Mouse (Mus musculus): ENCODE measurements around the gene Prrt3. TPM values are rescaled to one million over a fixed set of nuclear protein-coding genes. Genes with fewer than 3 reads are reported as not detected.
A peak's percentile ranks its signal among the peaks of the same experiment; 100 is the strongest.

Gene Prrt3
- polyA plus RNA-seq, 1 experiment from 2014 or later: 0.42 TPM

DNA sequence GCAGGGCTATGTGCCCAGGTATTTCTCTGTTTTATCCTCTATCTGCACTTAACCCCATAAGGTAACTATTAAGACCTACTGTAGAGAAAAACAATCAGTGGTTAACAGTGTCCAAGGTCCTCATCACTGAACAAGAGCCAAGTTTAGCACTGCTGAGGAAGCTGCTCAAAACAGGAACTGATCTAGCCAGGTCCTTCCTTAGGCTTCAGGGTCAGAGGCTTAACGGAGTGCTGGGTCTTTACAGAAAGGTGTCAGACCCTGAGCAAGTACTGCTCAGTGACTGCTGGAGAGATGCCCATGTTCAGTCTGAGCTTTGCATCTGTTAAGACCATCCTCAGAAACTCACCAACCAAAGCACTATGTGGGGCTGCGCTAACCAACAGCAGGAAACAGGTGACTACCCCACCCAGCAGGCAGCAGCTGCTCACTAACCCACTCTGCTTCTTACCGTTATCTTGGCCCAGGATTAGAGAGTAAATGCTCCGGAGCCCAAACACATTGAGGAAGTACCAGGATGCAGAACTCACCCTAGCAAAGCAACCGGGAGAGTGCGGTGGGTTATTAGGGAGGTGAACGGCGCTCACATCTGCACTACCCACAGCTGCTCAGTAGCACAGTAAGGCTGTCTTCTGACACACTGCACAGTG is 15.8 kb upstream of the Prrt3 start:
- 91% methylated on average over 8 of the region's 8 CpGs for WGBS
- ATAC-seq: no peak

DNA sequence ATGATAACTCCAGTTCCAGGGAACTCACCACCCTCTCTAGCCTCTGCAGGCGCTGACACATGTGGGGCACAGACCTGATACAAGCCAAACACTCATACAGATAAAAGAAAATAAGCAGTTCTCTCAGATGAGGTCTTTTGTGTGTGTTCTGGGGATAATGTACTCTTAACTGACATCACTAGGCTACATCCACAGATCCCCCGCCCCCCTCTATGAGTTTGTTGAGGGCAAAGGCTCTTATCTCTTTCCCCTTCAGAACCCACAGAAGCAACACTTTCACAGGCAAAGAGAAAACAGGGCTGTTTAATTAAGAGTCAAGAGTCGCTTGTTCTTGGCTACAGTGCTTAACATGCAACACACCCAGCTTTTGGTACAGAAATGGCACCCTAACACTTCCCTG is 12.9 kb upstream of the Prrt3 start:
- Histone ChIP-seq H3K27ac (ENCODE audit: low read length) (no peak overlapping the region), H3K27me3 (replicated peaks; ENCODE audit: control insufficient read depth, insufficient read depth, low read length) (no peaks in the 10 kb centered on the region), H3K9me3 (ENCODE audit: control insufficient read depth, low read length) (no peaks in the 10 kb centered on the region), H3K4me1 (ENCODE audit: control insufficient read depth, insufficient read depth, low read length) (no peaks in the 10 kb centered on the region), H3K36me3 (ENCODE audit: control insufficient read depth, insufficient read depth, low read length) (peaks cover 42% of the 10 kb centered on the region), H3K4me3 (ENCODE audit: low read length) (no peak overlapping the region), H3K4me2 (ENCODE audit: low read depth, low read length) (no peak overlapping the region), H3K9ac (ENCODE audit: low read depth, low read length) (no peak overlapping the region)
- WGBS: 93% methylated on average over 3 of the region's 3 CpGs
- no peak for ATAC-seq

More for the DNA sequence above, 15.8 kb upstream of the Prrt3 start:
- Histone ChIP-seq H3K4me3 (ENCODE audit: low read length) (no peak overlapping the region), H3K9me3 (ENCODE audit: control insufficient read depth, low read length) (no peaks in the 10 kb centered on the region), H3K27ac (ENCODE audit: low read length) (no peak overlapping the region), H3K9ac (ENCODE audit: low read depth, low read length) (no peak overlapping the region), H3K36me3 (ENCODE audit: control insufficient read depth, insufficient read depth, low read length) (peaks cover 46% of the 10 kb centered on the region), H3K27me3 (replicated peaks; ENCODE audit: control insufficient read depth, insufficient read depth, low read length) (no peaks in the 10 kb centered on the region), H3K4me1 (ENCODE audit: control insufficient read depth, insufficient read depth, low read length) (no peaks in the 10 kb centered on the region), H3K4me2 (ENCODE audit: low read depth, low read length) (no peak overlapping the region)

DNA sequence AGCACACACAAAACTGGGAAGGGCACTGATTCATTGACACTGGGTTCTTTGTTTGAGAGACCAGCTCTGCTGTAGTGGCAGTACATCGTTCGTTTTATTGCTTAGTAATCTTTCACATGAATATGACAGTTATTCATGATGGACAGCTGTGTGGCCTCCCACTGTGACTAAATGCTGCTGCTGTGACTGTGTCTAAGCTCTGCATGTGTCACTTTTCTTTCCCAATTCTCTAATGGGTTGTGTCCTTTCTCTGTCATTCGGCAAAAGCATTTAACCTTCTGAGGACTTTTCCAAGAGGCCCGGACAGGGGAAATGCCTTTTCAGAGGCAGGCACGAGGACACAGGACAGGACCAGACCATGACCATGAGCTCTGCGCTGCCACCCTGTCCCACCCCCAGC is 12.2 kb upstream of the Prrt3 start:
- peak; percentile 42; the same call in 1 of the 2 replicates for ATAC-seq
- 82% methylated on average over 6 of the region's 6 CpGs for WGBS
- no peak overlapping the region for H3K27ac ChIP-seq (ENCODE audit: low read length)
- H3K4me2 ChIP-seq (ENCODE audit: low read depth, low read length): no peak overlapping the region
- no peaks in the 10 kb centered on the region for H3K9me3 ChIP-seq (ENCODE audit: control insufficient read depth, low read length)
- no peaks in the 10 kb centered on the region for H3K27me3 ChIP-seq (replicated peaks; ENCODE audit: control insufficient read depth, insufficient read depth, low read length)
- H3K36me3 ChIP-seq (ENCODE audit: control insufficient read depth, insufficient read depth, low read length): peaks cover 37% of the 10 kb centered on the region
- H3K4me3 ChIP-seq (ENCODE audit: low read length): no peak overlapping the region
- H3K4me1 ChIP-seq (ENCODE audit: control insufficient read depth, insufficient read depth, low read length): no peaks in the 10 kb centered on the region
- no peak overlapping the region for H3K9ac ChIP-seq (ENCODE audit: low read depth, low read length)

DNA sequence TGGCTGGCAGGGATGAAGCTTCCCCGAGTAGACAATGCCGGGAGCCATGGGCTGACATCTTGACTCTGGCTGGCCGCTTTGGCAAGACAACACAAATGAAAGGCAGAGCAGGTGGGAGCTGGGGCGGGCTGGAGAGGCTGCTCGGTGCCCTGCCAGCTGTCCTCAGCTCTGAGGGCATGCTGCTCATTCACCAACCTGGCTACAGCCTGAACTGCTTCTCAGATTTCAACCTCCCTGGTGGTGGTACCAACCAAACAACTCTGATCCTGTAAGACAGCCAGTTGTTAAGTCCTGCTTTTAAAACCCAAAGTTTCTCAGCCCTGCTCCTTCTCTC is 7.2 kb upstream of the Prrt3 start:
- Histone ChIP-seq H3K27me3 (replicated peaks; ENCODE audit: control insufficient read depth, insufficient read depth, low read length) (no peaks in the 10 kb centered on the region), H3K27ac (ENCODE audit: low read length) (no peak overlapping the region), H3K4me3 (ENCODE audit: low read length) (no peak overlapping the region), H3K4me1 (ENCODE audit: control insufficient read depth, insufficient read depth, low read length) (no peaks in the 10 kb centered on the region), H3K4me2 (ENCODE audit: low read depth, low read length) (no peak overlapping the region), H3K36me3 (ENCODE audit: control insufficient read depth, insufficient read depth, low read length) (peaks cover 3% of the 10 kb centered on the region; the same call in 1 of the 2 replicates), H3K9me3 (ENCODE audit: control insufficient read depth, low read length) (no peaks in the 10 kb centered on the region), H3K9ac (ENCODE audit: low read depth, low read length) (no peak overlapping the region)
- ATAC-seq: no peak
- 44% methylated on average over 5 of the region's 5 CpGs for WGBS

DNA sequence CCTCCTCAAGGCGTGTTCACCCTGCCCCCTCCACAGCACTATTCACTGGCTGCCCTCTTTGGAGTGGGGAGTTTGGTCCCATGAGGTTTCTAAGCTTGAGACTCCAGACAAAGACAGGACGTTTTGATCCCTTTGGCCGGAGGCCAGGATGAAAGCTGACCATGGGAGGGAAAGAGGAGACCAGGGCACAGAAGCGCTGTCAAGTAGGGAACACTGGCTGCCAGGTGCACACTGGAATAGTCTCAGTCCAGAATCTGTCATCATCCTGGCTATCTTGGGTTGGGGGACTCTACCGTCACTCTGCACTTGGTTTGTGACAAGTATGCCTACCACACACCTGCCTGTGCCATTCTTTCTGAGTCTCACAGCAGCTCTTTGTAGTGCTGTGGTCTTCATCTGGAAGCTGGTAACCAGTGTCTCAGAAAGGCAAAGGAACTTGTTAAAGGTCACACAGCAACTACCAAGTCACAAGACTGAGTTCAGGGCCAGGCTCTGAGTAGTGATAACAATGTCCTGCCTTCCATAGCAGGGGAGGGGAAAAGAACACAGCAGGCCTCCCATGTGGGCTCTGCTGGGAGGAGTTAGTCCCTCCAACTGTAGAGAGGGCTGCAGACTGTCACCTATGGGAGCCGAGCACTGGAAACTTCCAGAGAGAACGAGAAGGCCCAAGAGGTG is 6.7 kb upstream of the Prrt3 start:
- H3K4me1 ChIP-seq (ENCODE audit: control insufficient read depth, insufficient read depth, low read length): no peaks in the 10 kb centered on the region
- H3K9me3 ChIP-seq (ENCODE audit: control insufficient read depth, low read length): no peaks in the 10 kb centered on the region
- ATAC-seq: no peak
- no peaks in the 10 kb centered on the region for H3K36me3 ChIP-seq (ENCODE audit: control insufficient read depth, insufficient read depth, low read length)
- no peaks in the 10 kb centered on the region for H3K27me3 ChIP-seq (replicated peaks; ENCODE audit: control insufficient read depth, insufficient read depth, low read length)
- WGBS: 56% methylated on average over 7 of the region's 7 CpGs
- no peak overlapping the region for H3K9ac ChIP-seq (ENCODE audit: low read depth, low read length)
- H3K4me2 ChIP-seq (ENCODE audit: low read depth, low read length): no peak overlapping the region
- H3K27ac ChIP-seq (ENCODE audit: low read length): no peak overlapping the region
- no peak overlapping the region for H3K4me3 ChIP-seq (ENCODE audit: low read length)

DNA sequence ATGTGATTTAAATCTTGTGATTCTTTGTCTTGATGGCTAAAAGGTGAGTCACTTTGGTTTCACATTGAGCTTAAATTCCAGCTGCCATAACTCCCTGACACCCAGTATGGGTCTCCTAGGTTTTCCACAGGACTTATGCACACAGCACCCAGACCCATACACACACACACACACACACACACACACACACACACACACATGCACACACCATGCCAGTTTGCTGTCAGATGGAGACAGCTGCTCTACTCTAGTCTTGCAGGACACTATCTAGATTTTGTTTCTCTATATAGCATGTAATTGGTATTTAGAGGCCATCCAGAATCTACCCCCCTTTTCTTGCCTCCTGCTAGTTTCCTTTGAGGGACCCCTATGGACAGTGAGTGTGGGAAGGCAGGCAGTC is 5.4 kb upstream of the Prrt3 start:
- no peak overlapping the region for H3K4me3 ChIP-seq (ENCODE audit: low read length)
- H3K4me2 ChIP-seq (ENCODE audit: low read depth, low read length): no peak overlapping the region
- H3K27ac ChIP-seq (ENCODE audit: low read length): no peak overlapping the region
- H3K27me3 ChIP-seq (replicated peaks; ENCODE audit: control insufficient read depth, insufficient read depth, low read length): no peaks in the 10 kb centered on the region
- no peaks in the 10 kb centered on the region for H3K4me1 ChIP-seq (ENCODE audit: control insufficient read depth, insufficient read depth, low read length)
- ATAC-seq: no peak
- no peaks in the 10 kb centered on the region for H3K9me3 ChIP-seq (ENCODE audit: control insufficient read depth, low read length)
- no peak overlapping the region for H3K9ac ChIP-seq (ENCODE audit: low read depth, low read length)
- no peaks in the 10 kb centered on the region for H3K36me3 ChIP-seq (ENCODE audit: control insufficient read depth, insufficient read depth, low read length)

DNA sequence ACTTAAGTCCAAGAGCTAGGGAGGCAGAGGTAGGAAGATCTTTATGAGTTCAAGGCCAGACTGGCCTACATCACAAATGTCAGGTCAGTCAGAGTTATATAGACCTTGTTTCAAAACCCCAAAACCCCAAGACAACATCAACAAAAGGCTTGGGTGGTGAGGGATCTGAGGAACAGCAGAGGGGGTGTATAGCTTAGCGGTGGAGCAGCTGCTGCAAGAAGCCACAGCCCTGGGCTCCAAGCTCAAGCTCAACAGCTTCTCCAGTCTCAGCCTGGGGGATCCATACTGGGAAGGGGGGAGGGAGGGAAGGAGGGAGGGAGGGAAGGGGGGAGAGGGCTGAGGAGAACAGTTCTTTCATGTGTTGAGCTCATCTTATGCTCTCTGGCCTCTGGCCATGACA is 4.0 kb upstream of the Prrt3 start:
- H3K4me2 ChIP-seq (ENCODE audit: low read depth, low read length): no peak overlapping the region
- H3K27me3 ChIP-seq (replicated peaks; ENCODE audit: control insufficient read depth, insufficient read depth, low read length): peaks cover 11% of the 10 kb centered on the region
- H3K9me3 ChIP-seq (ENCODE audit: control insufficient read depth, low read length): no peaks in the 10 kb centered on the region
- no peak overlapping the region for H3K4me3 ChIP-seq (ENCODE audit: low read length)
- no peak for ATAC-seq
- peaks cover 3% of the 10 kb centered on the region; the same call in 1 of the 2 replicates for H3K4me1 ChIP-seq (ENCODE audit: control insufficient read depth, insufficient read depth, low read length)
- no peak overlapping the region for H3K27ac ChIP-seq (ENCODE audit: low read length)
- H3K36me3 ChIP-seq (ENCODE audit: control insufficient read depth, insufficient read depth, low read length): no peaks in the 10 kb centered on the region
- H3K9ac ChIP-seq (ENCODE audit: low read depth, low read length): no peak overlapping the region
- WGBS: 90% methylated on average over 1 of the region's 1 CpGs

DNA sequence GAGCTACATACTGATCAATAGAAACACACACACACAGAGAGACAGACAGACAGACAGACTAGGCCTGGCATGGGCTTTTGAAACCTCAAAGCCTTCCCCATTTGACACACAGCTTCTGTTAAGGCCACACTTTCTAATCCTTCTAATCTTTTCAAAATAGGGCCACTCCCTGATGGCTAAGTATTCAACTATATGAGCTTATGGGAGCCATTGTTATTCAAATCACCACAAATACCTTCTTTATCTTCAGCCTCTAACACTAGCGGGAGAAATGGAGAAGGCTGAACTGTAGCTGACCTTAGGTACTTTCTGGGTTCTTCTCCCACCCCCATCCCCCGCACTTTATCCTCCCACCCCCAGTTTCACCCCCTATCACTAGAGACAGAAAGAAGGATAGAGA is 1.1 kb upstream of the Prrt3 start:
- Histone ChIP-seq H3K27ac (ENCODE audit: low read length) (no peak overlapping the region), H3K36me3 (ENCODE audit: control insufficient read depth, insufficient read depth, low read length) (no peaks in the 10 kb centered on the region), H3K4me1 (ENCODE audit: control insufficient read depth, insufficient read depth, low read length) (peaks cover 3% of the 10 kb centered on the region; the same call in 1 of the 2 replicates), H3K9me3 (ENCODE audit: control insufficient read depth, low read length) (no peaks in the 10 kb centered on the region), H3K4me3 (ENCODE audit: low read length) (no peak overlapping the region), H3K27me3 (replicated peaks; ENCODE audit: control insufficient read depth, insufficient read depth, low read length) (peaks cover 13% of the 10 kb centered on the region), H3K4me2 (ENCODE audit: low read depth, low read length) (no peak overlapping the region), H3K9ac (ENCODE audit: low read depth, low read length) (no peak overlapping the region)
- no peak for ATAC-seq
- 83% methylated on average over 2 of the region's 2 CpGs for WGBS

DNA sequence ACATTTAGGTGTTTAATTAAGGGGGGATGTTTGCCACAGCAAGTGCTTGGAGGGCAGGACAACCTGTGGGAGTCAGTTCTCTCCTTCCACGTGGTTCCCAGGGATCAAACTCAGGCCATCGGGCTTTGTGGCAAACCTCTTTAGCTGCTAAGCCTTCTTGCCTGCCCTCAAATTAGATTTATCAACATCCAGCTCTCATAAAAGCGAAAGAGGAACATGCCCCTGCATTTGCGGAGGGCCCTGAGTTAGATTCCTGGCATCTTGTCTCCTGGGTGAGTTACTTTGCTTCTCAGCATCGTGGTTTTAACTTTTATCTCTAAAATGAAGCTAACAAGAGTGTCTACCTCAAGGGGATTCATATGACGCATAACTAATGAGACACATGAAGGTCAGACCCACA is 2.4 kb downstream of the Prrt3 start:
- Histone ChIP-seq H3K9me3 (ENCODE audit: control insufficient read depth, low read length) (no peaks in the 10 kb centered on the region), H3K27me3 (replicated peaks; ENCODE audit: control insufficient read depth, insufficient read depth, low read length) (peaks cover 21% of the 10 kb centered on the region), H3K4me3 (ENCODE audit: low read length) (no peak overlapping the region), H3K4me2 (ENCODE audit: low read depth, low read length) (no peak overlapping the region), H3K36me3 (ENCODE audit: control insufficient read depth, insufficient read depth, low read length) (no peaks in the 10 kb centered on the region), H3K9ac (ENCODE audit: low read depth, low read length) (no peak overlapping the region), H3K27ac (ENCODE audit: low read length) (no peak overlapping the region), H3K4me1 (ENCODE audit: control insufficient read depth, insufficient read depth, low read length) (peaks cover 12% of the 10 kb centered on the region)
- WGBS: 73% methylated on average over 6 of the region's 6 CpGs
- no peak for ATAC-seq

Data from intestine, embryonic 16.5 days (tissue).